Mouse (Mus musculus) adrenal gland, adult 2 months (tissue): Measurements from ENCODE around the gene Cdhr3. TPM values are rescaled to one million over a fixed set of nuclear protein-coding genes. Genes with fewer than 3 reads are reported as not detected.

Experiments
- DNase-seq: peaks from one replicate; pipeline ENCODE4 v3.0.0; 2021
- polyA plus RNA-seq: library from polyadenylated mRNA; depleted of rRNA; stranded (reverse); fragments of >200 nt; gene quantifications from 2 replicates; pipeline ENCODE4 v1.2.3, GENCODE M21; 2012
- total RNA-seq, 2 experiments: library from RNA; stranded (reverse); gene quantifications; 2 replicates each; pipeline ENCODE4 v1.2.3; 2021

Cdhr3 gene
- total and polyA plus RNA-seq, 3 experiments = not detected

- no peak for DNase-seq
Observed at GRCm38 (mm10) chr12:33035089-33035718, 57.5 kb downstream of the Cdhr3 start.

GRCm38 (mm10) chr12:33034343-33035088, 58.2 kb downstream of the Cdhr3 start:
- DNase-seq = no peak

DNA sequence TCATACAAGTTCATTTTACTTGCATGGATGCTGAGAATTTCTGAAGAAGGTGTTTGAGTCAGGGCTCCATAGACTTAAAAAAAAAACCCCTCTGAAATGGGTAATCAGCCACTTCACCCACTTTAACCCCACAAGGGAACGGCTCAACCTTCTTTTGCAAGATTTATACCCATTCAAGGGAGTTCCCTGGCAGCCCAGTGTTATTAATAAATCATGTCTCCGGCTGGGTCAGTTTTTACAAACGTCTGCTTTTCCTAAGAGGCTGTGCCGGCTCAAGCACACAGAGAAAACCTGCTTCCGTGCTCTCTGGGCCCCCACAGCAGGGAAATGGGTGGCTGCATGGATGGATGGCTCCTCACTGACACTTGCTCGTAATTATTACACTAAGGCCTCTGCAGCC, 59.5 kb downstream of the Cdhr3 start:
- DNase-seq = peak; percentile 72

GRCm38 (mm10) chr12:33030589-33030988, 62.1 kb downstream of the Cdhr3 start:
- DNase-seq = peak; percentile 36

DNA sequence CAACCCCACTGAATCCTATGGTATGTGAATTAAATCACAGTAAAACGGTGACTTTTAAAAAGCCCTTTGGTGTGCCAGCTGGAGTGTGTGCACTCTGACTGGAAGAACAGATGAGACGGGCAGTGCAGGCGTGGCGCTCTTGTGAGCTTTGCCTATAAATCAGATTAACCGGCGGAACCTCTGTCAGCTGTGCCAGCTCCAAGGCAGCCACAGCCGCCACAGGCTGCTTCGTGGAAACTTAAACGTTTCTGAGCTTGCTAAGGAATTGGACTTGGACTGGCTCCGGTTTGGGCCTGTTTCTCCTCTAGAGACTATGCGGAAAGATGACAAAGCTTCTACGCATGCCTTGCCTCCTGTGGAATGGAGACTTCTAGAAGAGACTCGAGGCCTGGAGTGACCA, 62.6 kb downstream of the Cdhr3 start:
- peak; percentile 72 for DNase-seq

DNA sequence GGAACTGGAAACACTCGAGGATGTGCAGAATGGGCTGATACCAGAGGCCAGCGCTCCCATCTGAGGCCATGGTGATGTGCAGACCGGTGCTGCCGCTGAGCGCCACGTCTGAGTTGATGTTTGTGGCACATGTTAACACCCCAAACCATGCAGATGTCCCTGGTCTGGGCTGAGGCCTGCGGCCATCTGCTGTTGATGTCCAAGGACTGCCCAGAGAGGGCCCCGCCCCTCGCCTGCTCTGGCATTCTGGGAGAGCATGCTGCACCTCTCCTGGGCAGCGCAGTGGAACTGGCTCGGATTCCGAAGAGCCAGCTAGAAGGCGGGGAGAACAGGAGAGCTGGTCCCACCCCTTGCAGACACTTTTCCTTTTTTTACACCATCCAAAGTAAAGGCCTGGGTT, 64.0 kb downstream of the Cdhr3 start:
- no peak for DNase-seq

DNA sequence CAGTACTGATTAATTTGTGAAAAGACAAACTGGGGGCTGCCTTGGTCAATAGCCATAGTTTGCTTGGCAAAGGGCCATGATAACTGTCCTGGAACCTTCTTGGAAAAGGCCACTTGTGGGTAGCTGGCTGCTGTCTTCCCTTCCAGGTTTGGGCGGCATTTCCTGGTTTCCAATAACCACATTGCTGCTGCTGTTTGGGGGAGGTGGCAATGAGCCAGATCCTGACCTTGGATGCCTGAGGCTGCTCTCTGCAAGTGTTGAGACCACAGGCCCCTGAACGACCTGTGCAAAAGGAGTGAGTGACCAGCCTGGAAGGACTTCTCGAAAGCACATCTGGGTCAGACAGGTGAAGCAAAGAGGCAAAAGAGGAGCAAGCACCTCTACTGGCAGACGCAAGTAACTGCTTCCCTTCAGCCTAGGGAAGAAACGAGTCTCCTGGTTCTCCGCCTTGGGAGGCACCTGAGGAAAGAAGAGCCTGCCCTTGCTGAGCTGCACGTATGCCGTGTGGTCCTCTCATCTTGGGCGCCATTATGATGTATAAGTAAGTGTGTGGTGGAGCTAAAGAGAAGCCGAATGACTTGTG, 64.5 kb downstream of the Cdhr3 start:
- no peak for DNase-seq

GRCm38 (mm10) chr12:33027093-33027492, 65.6 kb downstream of the Cdhr3 start:
- peak; percentile 77 for DNase-seq

- DNase-seq = no peak
Observed at GRCm38 (mm10) chr12:33024524-33024923, 68.2 kb downstream of the Cdhr3 start.

GRCm38 (mm10) chr12:33021751-33022150, 70.9 kb downstream of the Cdhr3 start:
- no peak for DNase-seq

GRCm38 (mm10) chr12:33021140-33021539, 71.5 kb downstream of the Cdhr3 start:
- DNase-seq = no peak

- DNase-seq = peak; percentile 84
Observed at GRCm38 (mm10) chr12:33020011-33020410, 72.7 kb downstream of the Cdhr3 start.

- no peak for DNase-seq
Observed at GRCm38 (mm10) chr12:33018601-33019000, 74.1 kb downstream of the Cdhr3 start.

- DNase-seq = no peak
Observed at GRCm38 (mm10) chr12:33016824-33017705, 75.6 kb downstream of the Cdhr3 start.

- no peak for DNase-seq
Observed at GRCm38 (mm10) chr12:33015103-33015502, 77.6 kb downstream of the Cdhr3 start.

DNA sequence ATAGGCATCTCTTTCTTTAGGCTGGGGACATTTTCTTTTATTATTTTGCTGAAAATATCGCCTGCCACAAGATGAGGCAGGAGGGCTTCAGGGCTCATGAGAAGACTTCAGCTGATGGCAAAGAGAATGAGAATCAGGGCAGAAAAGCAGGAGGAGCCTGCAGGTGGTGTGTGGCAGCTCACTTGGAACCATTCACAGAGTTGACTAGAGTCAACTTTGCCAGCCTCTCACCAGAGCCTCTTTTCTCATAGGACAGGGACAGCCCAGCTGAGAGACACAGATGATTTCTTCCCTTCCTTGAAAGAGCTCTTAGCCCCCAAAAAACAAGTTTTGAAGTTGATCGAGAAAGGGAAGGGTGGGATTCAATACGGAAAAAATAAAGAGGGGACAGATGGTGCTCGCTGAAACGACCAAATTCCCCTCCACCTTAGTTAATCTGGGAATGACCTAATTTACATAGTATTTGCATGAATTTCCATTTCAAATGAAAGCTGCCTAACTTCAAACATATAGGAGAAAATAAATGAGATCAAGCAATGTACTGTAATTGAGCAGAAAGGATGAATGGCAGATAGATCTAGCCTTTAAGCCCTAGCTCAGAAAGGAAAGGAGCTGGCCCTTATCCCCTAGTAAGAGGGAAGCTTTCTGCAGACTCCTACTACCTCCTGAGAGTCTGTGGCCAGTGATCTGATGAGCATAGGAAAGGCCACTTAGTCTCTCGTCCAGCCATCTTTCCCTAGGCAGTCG, 78.5 kb downstream of the Cdhr3 start:
- no peak for DNase-seq

GRCm38 (mm10) chr12:33010026-33010425, 82.6 kb downstream of the Cdhr3 start:
- DNase-seq = peak; percentile 31

DNA sequence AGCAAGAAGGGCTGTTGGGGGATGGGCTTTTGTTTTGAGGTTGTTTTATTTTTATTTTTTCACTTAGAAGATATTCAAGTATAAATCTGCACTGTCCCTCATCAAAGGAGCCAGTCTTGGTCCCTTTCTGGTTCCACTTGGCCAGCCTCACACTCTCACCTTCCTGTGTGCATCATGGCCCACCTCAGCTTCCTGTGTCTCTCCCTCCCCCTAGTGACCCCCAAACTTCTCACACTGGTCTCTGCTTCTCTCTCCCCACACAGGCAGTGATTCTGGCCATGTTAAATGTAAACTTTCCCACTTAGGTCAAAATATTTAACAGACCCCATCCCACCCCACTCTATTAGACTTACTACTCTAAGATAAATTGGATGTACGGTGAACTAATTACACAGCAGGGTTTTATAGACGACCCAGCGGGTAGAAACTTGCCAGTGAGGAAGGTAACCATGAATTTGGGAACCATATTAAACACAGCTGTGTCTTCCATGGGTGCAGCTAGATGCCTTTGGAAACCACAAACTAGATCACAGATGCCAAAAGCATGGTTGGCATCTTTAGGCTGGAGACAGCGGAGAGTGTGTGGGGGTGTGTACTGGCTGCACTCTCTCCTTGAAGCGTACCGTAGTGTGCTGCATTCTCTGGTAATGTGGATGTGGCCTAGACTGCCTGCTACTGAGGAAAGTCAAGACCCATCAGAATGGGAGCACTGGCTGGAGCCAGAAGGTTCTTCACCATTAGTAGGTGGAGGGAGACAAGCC, 83.3 kb downstream of the Cdhr3 start:
- no peak for DNase-seq

DNA sequence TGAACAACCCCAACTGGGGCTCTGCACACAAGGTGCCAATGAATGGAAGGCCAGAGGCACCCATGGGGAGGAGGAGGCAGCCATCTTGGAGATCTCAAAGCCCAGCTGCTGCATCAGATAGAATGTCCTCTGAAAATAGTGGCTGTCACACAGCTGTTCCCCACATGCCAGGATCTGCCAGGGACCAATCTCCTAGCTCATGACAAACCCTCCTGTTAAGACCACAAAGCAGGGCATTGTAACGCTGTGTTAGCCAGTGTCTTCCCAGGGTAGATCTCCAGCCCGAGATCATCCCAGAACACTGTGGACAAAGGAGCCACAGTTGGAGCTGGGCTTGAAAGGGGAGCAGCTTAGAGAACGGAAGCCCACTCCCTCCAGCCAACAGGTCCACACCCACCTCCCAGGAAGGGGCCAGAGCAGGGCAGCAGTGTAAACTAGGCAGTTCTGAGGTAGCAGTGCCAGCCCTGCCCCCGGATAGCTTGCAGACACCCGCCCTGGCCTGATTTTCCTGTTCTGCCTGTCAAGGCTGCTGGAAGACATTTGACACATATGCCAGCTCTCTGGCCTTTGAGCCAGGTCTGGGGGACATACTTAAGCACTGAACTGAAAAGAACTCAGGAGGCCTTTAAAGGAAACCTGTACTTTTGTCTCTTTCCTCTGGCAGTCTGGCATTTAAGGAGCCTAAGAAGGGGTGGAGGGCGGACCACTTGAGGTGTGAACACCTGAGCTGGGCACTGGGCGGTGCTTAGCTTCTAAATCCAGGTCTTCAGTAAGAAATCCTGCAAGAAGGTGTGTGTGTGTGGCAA, 84.2 kb downstream of the Cdhr3 start:
- DNase-seq = no peak

DNA sequence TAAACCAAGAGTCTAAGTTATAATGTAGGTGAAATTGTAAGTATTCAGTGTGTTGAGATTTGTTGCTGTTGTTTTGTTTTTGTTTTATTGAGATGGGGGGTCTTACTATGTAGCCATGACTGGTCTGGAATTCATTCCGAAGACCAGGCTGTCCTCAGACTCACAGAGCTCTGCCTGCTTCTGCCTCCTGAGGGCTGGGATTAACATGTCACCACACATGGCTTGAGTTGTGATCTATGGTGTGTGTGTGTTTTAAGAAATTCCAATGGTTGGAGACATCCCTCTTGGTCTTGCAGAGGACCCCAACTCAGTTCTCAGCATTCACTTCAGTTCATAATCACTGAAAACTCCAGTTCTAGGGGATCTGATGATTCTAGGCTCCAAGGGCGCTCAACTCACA, 85.5 kb downstream of the Cdhr3 start:
- DNase-seq = no peak
